Mouse (Mus musculus): ENCODE results near the gene Sppl3. TPM values are rescaled to one million over a fixed set of nuclear protein-coding genes. Genes with fewer than 3 reads are reported as not detected.

The Sppl3 gene
- total and polyA plus RNA-seq, 2 experiments from 2014 or later = 30.1 to 147 TPM

- no peak overlapping the region for H3K27ac ChIP-seq
- no peak for ATAC-seq
- no peaks in the 10 kb centered on the region for H3K27me3 ChIP-seq (ENCODE audit: insufficient read depth, low read length)
- no peaks in the 10 kb centered on the region; the same call in 1 of the 2 replicates for H3K4me1 ChIP-seq (ENCODE audit: insufficient read depth, low read length)
- no peak overlapping the region for H3K4me3 ChIP-seq (ENCODE audit: low read length)
- 72% methylated on average over 5 of the region's 5 CpGs for WGBS
- no peak overlapping the region for H3K4me2 ChIP-seq (ENCODE audit: low read depth, low read length)
- TF ChIP-seq CTCF (IDR thresholded peaks at IDR 0.05; ENCODE audit: low read depth) = no peak
- DNase-seq (ENCODE audit: low spot score) = no peak
- H3K36me3 ChIP-seq (ENCODE audit: insufficient read depth, low read length) = no peaks in the 10 kb centered on the region
- H3K9me3 ChIP-seq (ENCODE audit: low read length) = no peaks in the 10 kb centered on the region
- H3K9ac ChIP-seq (replicated peaks; ENCODE audit: low read length) = no peak overlapping the region
These were observed 20.6 kb downstream of the Sppl3 start for GRCm38 (mm10) chr5:115031576-115031975.

GRCm38 (mm10) chr5:115032620-115033019, 21.7 kb downstream of the Sppl3 start:
- H3K4me2 ChIP-seq (ENCODE audit: low read depth, low read length) = no peak overlapping the region
- TF ChIP-seq CTCF (IDR thresholded peaks at IDR 0.05; ENCODE audit: low read depth) = no peak
- DNase-seq (ENCODE audit: low spot score) = no peak
- H3K4me1 ChIP-seq (ENCODE audit: insufficient read depth, low read length) = no peaks in the 10 kb centered on the region; the same call in 1 of the 2 replicates
- H3K9ac ChIP-seq (replicated peaks; ENCODE audit: low read length) = no peak overlapping the region
- no peak overlapping the region for H3K27ac ChIP-seq
- no peak overlapping the region for H3K4me3 ChIP-seq (ENCODE audit: low read length)
- WGBS = 91% methylated on average over 2 of the region's 2 CpGs
- no peak for ATAC-seq
- H3K36me3 ChIP-seq (ENCODE audit: insufficient read depth, low read length) = no peaks in the 10 kb centered on the region
- no peaks in the 10 kb centered on the region for H3K27me3 ChIP-seq (ENCODE audit: insufficient read depth, low read length)
- no peaks in the 10 kb centered on the region for H3K9me3 ChIP-seq (ENCODE audit: low read length)

DNA sequence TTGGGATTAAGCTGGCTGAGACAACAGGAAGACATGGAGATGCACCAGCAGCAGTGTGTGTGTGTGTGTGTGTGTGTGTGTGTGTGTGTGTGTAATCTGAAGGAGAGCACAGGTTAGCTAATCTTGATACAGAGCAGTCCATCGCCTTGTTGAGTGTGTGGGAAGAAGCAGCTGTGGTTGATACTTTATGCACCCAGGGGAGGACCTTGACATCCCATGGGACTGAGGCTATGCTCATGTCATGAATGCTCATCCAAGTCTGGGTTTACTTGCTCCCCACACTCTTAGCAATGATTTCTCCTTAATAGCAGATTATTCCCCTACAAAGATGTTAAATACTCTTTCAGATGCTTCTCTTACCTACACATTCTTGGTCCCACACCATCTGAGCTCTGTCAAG, 24.3 kb downstream of the Sppl3 start:
- no peak for TF ChIP-seq CTCF (IDR thresholded peaks at IDR 0.05; ENCODE audit: low read depth)
- H3K27me3 ChIP-seq (ENCODE audit: insufficient read depth, low read length) = no peaks in the 10 kb centered on the region
- 100% methylated on average over 1 of the region's 1 CpGs for WGBS

DNA sequence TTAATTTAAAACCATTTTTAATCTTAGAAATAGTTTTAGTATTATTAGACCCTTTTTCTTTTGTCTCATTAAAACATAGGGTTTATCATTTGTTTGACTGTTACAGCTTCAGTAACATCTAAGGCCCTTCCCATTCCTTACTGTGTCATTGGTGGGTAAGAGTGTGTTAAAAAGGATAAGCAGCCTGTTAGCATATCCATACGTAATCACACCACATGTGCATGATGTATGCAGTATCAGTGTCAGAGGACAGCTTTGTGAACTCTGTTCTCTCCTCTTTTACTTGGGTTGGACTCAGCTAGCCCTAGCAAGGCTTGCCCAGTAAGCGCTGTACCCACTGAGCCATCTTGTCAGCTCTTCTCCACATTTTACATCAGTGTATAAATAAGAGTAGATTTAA, 26.2 kb downstream of the Sppl3 start:
- Histone ChIP-seq H3K27ac (no peak overlapping the region), H3K4me3 (ENCODE audit: low read length) (no peak overlapping the region), H3K4me2 (ENCODE audit: low read depth, low read length) (no peak overlapping the region), H3K36me3 (ENCODE audit: insufficient read depth, low read length) (no peaks in the 10 kb centered on the region), H3K9ac (replicated peaks; ENCODE audit: low read length) (no peak overlapping the region), H3K4me1 (ENCODE audit: insufficient read depth, low read length) (no peaks in the 10 kb centered on the region; the same call in 1 of the 2 replicates), H3K9me3 (ENCODE audit: low read length) (no peaks in the 10 kb centered on the region), H3K27me3 (ENCODE audit: insufficient read depth, low read length) (no peaks in the 10 kb centered on the region)
- no peak for TF ChIP-seq CTCF (IDR thresholded peaks at IDR 0.05; ENCODE audit: low read depth)
- ATAC-seq = no peak
- WGBS = 85% methylated on average over 2 of the region's 2 CpGs
- no peak for DNase-seq (ENCODE audit: low spot score)

More for the DNA sequence above, 24.3 kb downstream of the Sppl3 start:
- no peak overlapping the region for H3K27ac ChIP-seq
- H3K36me3 ChIP-seq (ENCODE audit: insufficient read depth, low read length) = no peaks in the 10 kb centered on the region
- DNase-seq (ENCODE audit: low spot score) (no peak), ATAC-seq (no peak)
- no peaks in the 10 kb centered on the region for H3K9me3 ChIP-seq (ENCODE audit: low read length)
- H3K4me3 ChIP-seq (ENCODE audit: low read length) = no peak overlapping the region
- no peak overlapping the region for H3K4me2 ChIP-seq (ENCODE audit: low read depth, low read length)
- no peak overlapping the region for H3K9ac ChIP-seq (replicated peaks; ENCODE audit: low read length)
- no peaks in the 10 kb centered on the region; the same call in 1 of the 2 replicates for H3K4me1 ChIP-seq (ENCODE audit: insufficient read depth, low read length)

DNA sequence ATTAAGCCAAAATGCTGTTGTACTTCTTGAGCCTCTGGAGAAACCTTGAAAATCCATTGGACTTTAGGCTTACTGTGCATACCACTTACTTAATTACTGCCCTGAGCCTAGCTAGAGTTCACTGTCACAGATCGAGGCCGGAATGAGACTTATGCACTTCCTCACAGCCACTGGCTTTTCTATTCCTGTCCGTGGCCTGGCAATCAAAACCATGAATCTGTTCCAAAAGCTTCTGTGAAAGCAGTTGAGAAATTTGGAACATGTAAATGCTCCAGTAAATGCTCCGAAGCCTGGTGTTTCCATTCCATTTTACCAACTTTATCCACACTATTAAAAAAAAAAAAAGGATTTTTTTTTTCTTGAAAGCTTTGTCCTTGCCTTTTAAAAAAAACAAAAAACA, 29.8 kb downstream of the Sppl3 start:
- Histone ChIP-seq H3K4me1 (ENCODE audit: insufficient read depth, low read length) (no peaks in the 10 kb centered on the region), H3K4me3 (ENCODE audit: low read length) (no peak overlapping the region), H3K27me3 (ENCODE audit: insufficient read depth, low read length) (no peaks in the 10 kb centered on the region), H3K36me3 (ENCODE audit: insufficient read depth, low read length) (no peaks in the 10 kb centered on the region), H3K9ac (replicated peaks; ENCODE audit: low read length) (no peak overlapping the region), H3K9me3 (ENCODE audit: low read length) (no peaks in the 10 kb centered on the region), H3K27ac (no peak overlapping the region), H3K4me2 (ENCODE audit: low read depth, low read length) (no peak overlapping the region)
- no peak for DNase-seq (ENCODE audit: low spot score)
- 50% methylated on average over 4 of the region's 4 CpGs for WGBS
- no peak for ATAC-seq
- no peak for TF ChIP-seq CTCF (IDR thresholded peaks at IDR 0.05; ENCODE audit: low read depth)

- no peak for DNase-seq (ENCODE audit: low spot score)
- no peak for ATAC-seq
- no peaks in the 10 kb centered on the region for H3K4me1 ChIP-seq (ENCODE audit: insufficient read depth, low read length)
- H3K9ac ChIP-seq (replicated peaks; ENCODE audit: low read length) = no peak overlapping the region
- no peak for TF ChIP-seq CTCF (IDR thresholded peaks at IDR 0.05; ENCODE audit: low read depth)
- no peak overlapping the region for H3K4me3 ChIP-seq (ENCODE audit: low read length)
- no peak overlapping the region for H3K4me2 ChIP-seq (ENCODE audit: low read depth, low read length)
- H3K36me3 ChIP-seq (ENCODE audit: insufficient read depth, low read length) = no peaks in the 10 kb centered on the region
- no peak overlapping the region for H3K27ac ChIP-seq
- H3K9me3 ChIP-seq (ENCODE audit: low read length) = no peaks in the 10 kb centered on the region
- no peaks in the 10 kb centered on the region for H3K27me3 ChIP-seq (ENCODE audit: insufficient read depth, low read length)
- 92% methylated on average over 4 of the region's 4 CpGs for WGBS
These were observed 32.7 kb downstream of the Sppl3 start for GRCm38 (mm10) chr5:115043626-115044025.

GRCm38 (mm10) chr5:115045146-115045677, 34.3 kb downstream of the Sppl3 start:
- DNase-seq (ENCODE audit: low spot score) = no peak
- Histone ChIP-seq H3K36me3 (ENCODE audit: insufficient read depth, low read length) (no peaks in the 10 kb centered on the region), H3K4me2 (ENCODE audit: low read depth, low read length) (no peak overlapping the region), H3K4me1 (ENCODE audit: insufficient read depth, low read length) (no peaks in the 10 kb centered on the region), H3K4me3 (ENCODE audit: low read length) (no peak overlapping the region), H3K27ac (no peak overlapping the region), H3K27me3 (ENCODE audit: insufficient read depth, low read length) (no peaks in the 10 kb centered on the region), H3K9me3 (ENCODE audit: low read length) (no peaks in the 10 kb centered on the region), H3K9ac (replicated peaks; ENCODE audit: low read length) (no peak overlapping the region)
- 69% methylated on average over 2 of the region's 2 CpGs for WGBS
- no peak for ATAC-seq
- TF ChIP-seq CTCF (IDR thresholded peaks at IDR 0.05; ENCODE audit: low read depth) = no peak

Data from hindbrain, postnatal 0 days (tissue).